Mouse (Mus musculus) layer of hippocampus, postnatal 10 days (tissue): ENCODE measurements at regions not wholly inside any gene's neighbourhood (a gene's known extent, or its start where the extent isn't known, plus 50 kb on each side); places are given as distances from the start of the nearest gene placed in this dataset.

Experiments
- DNase-seq, 2 experiments: peaks; one replicate each; pipeline ENCODE4 v3.0.0; 2021; ENCODE audit warnings: low spot score in 2 of 2

- DNase-seq: no peak
These were observed 68.1 kb upstream of the Tnfsf11 start for GRCm38 (mm10) chr14:78375746-78376495.

GRCm38 (mm10) chr14:78372102-78372501, 64.3 kb upstream of the Tnfsf11 start:
- DNase-seq: no peak

- DNase-seq: no peak
These were observed 61.0 kb upstream of the Tnfsf11 start for GRCm38 (mm10) chr14:78368881-78369280.

GRCm38 (mm10) chr14:78364822-78365221, 57.0 kb upstream of the Tnfsf11 start:
- DNase-seq: no peak

- no peak for DNase-seq
These were observed 55.3 kb upstream of the Tnfsf11 start for GRCm38 (mm10) chr14:78363123-78363522.
